Mouse (Mus musculus) layer of hippocampus, adult 9-11 months (tissue): ENCODE measurements at regions not wholly inside any gene's neighbourhood (a gene's known extent, or its start where the extent isn't known, plus 50 kb on each side); places are given as distances from the start of the nearest gene placed in this dataset.

Source experiments
- DNase-seq: peaks from one replicate; pipeline ENCODE4 v3.0.0; 2022

- DNase-seq: peak; percentile 28
These were observed 137.7 kb downstream of the Ipmk start for GRCm38 (mm10) chr10:71485063-71485762.

GRCm38 (mm10) chr10:71489791-71490190 lies 142.2 kb downstream of the Ipmk start:
- no peak for DNase-seq

GRCm38 (mm10) chr10:71502096-71502495 lies 154.5 kb downstream of the Ipmk start:
- no peak for DNase-seq

GRCm38 (mm10) chr10:71504219-71504618 lies 156.7 kb downstream of the Ipmk start:
- DNase-seq: no peak

GRCm38 (mm10) chr10:71525290-71525689 lies 177.7 kb downstream of the Ipmk start:
- DNase-seq: no peak

GRCm38 (mm10) chr10:71533759-71534158 lies 186.2 kb downstream of the Ipmk start:
- DNase-seq: no peak

GRCm38 (mm10) chr10:71545489-71545888 lies 197.9 kb downstream of the Ipmk start:
- DNase-seq: no peak

GRCm38 (mm10) chr10:71546507-71546906 lies 198.9 kb downstream of the Ipmk start:
- no peak for DNase-seq

- DNase-seq: no peak
These were observed 236.2 kb downstream of the Ipmk start for GRCm38 (mm10) chr10:71583716-71584115.

- no peak for DNase-seq
These were observed 251.0 kb downstream of the Ipmk start for GRCm38 (mm10) chr10:71598515-71598914.

GRCm38 (mm10) chr10:71613736-71614135 lies 266.2 kb downstream of the Ipmk start:
- DNase-seq: no peak

- peak; percentile 19 for DNase-seq
These were observed 269.6 kb downstream of the Ipmk start for GRCm38 (mm10) chr10:71617156-71617555.

- no peak for DNase-seq
These were observed 298.5 kb downstream of the Ipmk start for GRCm38 (mm10) chr10:71646071-71646470.

- DNase-seq: no peak
These were observed 310.0 kb downstream of the Ipmk start for GRCm38 (mm10) chr10:71657525-71657924.

- DNase-seq: no peak
These were observed 316.0 kb downstream of the Ipmk start for GRCm38 (mm10) chr10:71663545-71663944.

GRCm38 (mm10) chr10:71667160-71667571 lies 319.6 kb downstream of the Ipmk start:
- peak; percentile 90 for DNase-seq

- no peak for DNase-seq
These were observed 331.7 kb downstream of the Ipmk start for GRCm38 (mm10) chr10:71679240-71679639.

- peak; percentile 47 for DNase-seq
These were observed 365.9 kb downstream of the Ipmk start for GRCm38 (mm10) chr10:71713456-71713855.

GRCm38 (mm10) chr10:71727746-71728145 lies 380.2 kb downstream of the Ipmk start:
- no peak for DNase-seq

GRCm38 (mm10) chr10:71733821-71734220 lies 386.3 kb downstream of the Ipmk start:
- DNase-seq: no peak

GRCm38 (mm10) chr10:71734481-71734880 lies 386.9 kb downstream of the Ipmk start:
- DNase-seq: no peak

- DNase-seq: no peak
These were observed 390.7 kb downstream of the Ipmk start for GRCm38 (mm10) chr10:71738280-71738679.

- DNase-seq: no peak
These were observed 401.3 kb downstream of the Ipmk start for GRCm38 (mm10) chr10:71748557-71749493.

GRCm38 (mm10) chr10:71753255-71753654 lies 405.7 kb downstream of the Ipmk start:
- DNase-seq: no peak
